Mouse (Mus musculus) layer of hippocampus, adult 9-11 months (tissue): ENCODE results near the gene Lrrc75b.
"Not testable (repeated sequence)": the region's sequence is repeated elsewhere in the genome, so short reads cannot be mapped to it uniquely, and the experiment has no call there.

Experiments
- DNase-seq: peaks from one replicate; pipeline ENCODE4 v3.0.0; 2022

Lrrc75b gene

GRCm38 (mm10) chr10:75530322-75530721 is 29.8 kb downstream of the Lrrc75b start:
- no peak for DNase-seq

GRCm38 (mm10) chr10:75525450-75525849 is 34.7 kb downstream of the Lrrc75b start:
- DNase-seq, result not testable (repeated sequence)

GRCm38 (mm10) chr10:75521643-75522042 is 38.5 kb downstream of the Lrrc75b start:
- no peak for DNase-seq

- DNase-seq, result no peak
Measured at GRCm38 (mm10) chr10:75520581-75520980, 39.5 kb downstream of the Lrrc75b start.

- DNase-seq, result peak; percentile 97
Measured at GRCm38 (mm10) chr10:75517758-75518143, 42.4 kb downstream of the Lrrc75b start, which contains the start of gene Gucd1. Gene Gucd1 (minus strand): TSS chr10:75517972.

GRCm38 (mm10) chr10:75517073-75517757 is 42.9 kb downstream of the Lrrc75b start, which contains the start of gene Snrpd3:
Gene Snrpd3 (plus strand): TSS chr10:75517551.
- peak; percentile 96 for DNase-seq

GRCm38 (mm10) chr10:75516724-75517072 is 43.4 kb downstream of the Lrrc75b start:
- DNase-seq, result no peak

- no peak for DNase-seq
Measured at GRCm38 (mm10) chr10:75516038-75516723, 43.9 kb downstream of the Lrrc75b start.

- no peak for DNase-seq
Measured at GRCm38 (mm10) chr10:75515216-75516037, 44.7 kb downstream of the Lrrc75b start.

GRCm38 (mm10) chr10:75514361-75514760 is 45.8 kb downstream of the Lrrc75b start:
- no peak for DNase-seq

GRCm38 (mm10) chr10:75513306-75514067 is 46.6 kb downstream of the Lrrc75b start:
- DNase-seq, result no peak

GRCm38 (mm10) chr10:75512796-75513195 is 47.3 kb downstream of the Lrrc75b start:
- DNase-seq, result no peak

GRCm38 (mm10) chr10:75511897-75512296 is 48.2 kb downstream of the Lrrc75b start:
- DNase-seq, result no peak

- no peak for DNase-seq
Measured at GRCm38 (mm10) chr10:75511060-75511459, 49.1 kb downstream of the Lrrc75b start.

- no peak for DNase-seq
Measured at GRCm38 (mm10) chr10:75510446-75510845, 49.7 kb downstream of the Lrrc75b start.

- not testable (repeated sequence) for DNase-seq
Measured at GRCm38 (mm10) chr10:75505928-75506327, 54.2 kb downstream of the Lrrc75b start.

GRCm38 (mm10) chr10:75505130-75505495 is 55.0 kb downstream of the Lrrc75b start:
- DNase-seq, result no peak

- DNase-seq, result no peak
Measured at GRCm38 (mm10) chr10:75504234-75505129, 55.6 kb downstream of the Lrrc75b start.

- DNase-seq, result no peak
Measured at GRCm38 (mm10) chr10:75503692-75504091, 56.4 kb downstream of the Lrrc75b start.

- no peak for DNase-seq
Measured at GRCm38 (mm10) chr10:75501641-75502040, 58.5 kb downstream of the Lrrc75b start.

- no peak for DNase-seq
Measured at GRCm38 (mm10) chr10:75500345-75500744, 59.8 kb downstream of the Lrrc75b start.
